Mouse (Mus musculus) heart, postnatal 4 days (tissue): ENCODE measurements at regions not wholly inside any gene's neighbourhood (a gene's known extent, or its start where the extent isn't known, plus 50 kb on each side); places are given as distances from the start of the nearest gene placed in this dataset.
"Not testable (repeated sequence)": the region's sequence is repeated elsewhere in the genome, so short reads cannot be mapped to it uniquely, and the experiment has no call there.

Experiments
- DNase-seq: peaks from one replicate; pipeline ENCODE4 v3.0.0; 2021

DNA sequence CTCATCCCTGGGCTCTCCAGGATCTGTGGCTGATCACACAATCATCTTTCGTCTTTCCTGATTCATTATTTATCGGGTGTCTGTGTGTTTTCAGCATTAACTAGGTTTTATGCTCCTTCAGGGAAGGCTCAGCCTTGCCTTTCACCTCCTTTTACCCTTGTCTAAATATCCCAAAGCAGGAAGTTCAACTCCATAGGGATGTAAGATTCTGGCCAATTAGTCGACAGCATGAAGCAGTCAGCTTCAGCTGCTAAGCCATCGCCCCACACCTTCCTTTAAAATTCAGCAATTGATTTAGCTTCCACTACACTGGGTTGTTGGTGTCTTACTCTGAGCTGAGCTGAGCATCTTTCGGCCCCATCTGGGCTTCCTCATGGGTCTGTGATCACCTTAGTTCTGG lies 230.9 kb upstream of the Dpp6 start:
- no peak for DNase-seq

GRCm38 (mm10) chr5:26590886-26591285 lies 226.1 kb upstream of the Dpp6 start:
- no peak for DNase-seq

GRCm38 (mm10) chr5:26592341-26592740 lies 224.7 kb upstream of the Dpp6 start:
- no peak for DNase-seq

GRCm38 (mm10) chr5:26597991-26598390 lies 219.0 kb upstream of the Dpp6 start:
- DNase-seq = no peak

GRCm38 (mm10) chr5:26619272-26619671 lies 197.7 kb upstream of the Dpp6 start:
- DNase-seq = no peak

DNA sequence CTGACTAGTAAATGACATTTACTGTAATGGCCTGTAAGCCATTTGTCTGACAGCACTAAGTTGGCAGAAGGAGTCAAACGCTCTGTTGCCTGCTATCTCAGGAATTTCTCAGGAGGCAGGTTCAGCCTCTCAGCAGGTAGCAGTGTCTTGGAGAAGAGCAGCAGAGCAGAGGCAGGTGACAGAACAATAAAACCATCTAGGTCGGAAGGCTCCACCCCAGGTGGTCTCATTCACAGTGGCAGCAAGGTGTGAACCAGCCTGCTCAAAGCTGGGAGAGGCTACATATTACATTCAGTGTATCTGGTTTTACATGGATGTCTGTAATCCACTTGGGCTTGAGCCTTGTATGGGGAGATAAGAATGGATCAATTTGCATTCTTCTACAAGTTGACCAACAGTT lies 194.9 kb upstream of the Dpp6 start:
- no peak for DNase-seq

DNA sequence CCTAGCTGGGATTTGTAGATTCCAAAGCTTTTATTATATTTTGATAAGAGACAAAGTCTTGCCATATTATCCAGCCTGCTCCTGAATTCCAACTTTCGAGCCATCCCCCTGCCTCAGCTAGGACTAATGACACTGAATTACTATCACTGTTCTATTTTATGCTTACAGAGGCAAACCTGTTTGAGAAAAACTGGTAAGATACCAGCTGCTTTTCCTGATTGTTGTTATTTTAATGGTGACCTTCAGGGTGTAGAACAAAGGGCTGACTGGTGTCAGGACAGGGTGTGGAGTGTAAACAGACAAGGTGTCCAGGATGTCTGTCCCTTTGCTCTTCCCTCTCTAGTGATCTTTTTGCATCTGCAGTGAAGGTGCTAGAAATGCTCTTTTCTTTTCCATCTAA lies 145.5 kb upstream of the Dpp6 start:
- no peak for DNase-seq

DNA sequence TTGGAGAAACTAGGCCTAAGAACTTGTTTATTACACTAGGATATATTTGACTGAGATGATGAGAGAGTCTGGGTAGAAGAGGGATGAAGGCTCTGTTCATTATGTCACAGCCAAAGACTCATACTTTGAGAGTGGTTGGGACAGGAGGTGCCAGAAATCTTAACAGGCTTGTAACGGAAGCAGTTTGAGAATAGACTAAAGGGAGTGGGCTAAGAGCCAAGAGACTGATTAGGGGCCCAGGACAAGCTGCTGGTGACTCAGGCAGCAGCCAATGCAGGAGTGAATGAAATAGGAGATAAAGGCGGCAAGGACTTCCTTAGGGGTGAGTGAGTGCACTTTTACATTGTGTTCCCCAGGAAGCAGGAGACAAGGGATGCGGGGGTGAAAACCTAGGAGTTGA lies 127.2 kb upstream of the Dpp6 start:
- DNase-seq = no peak

DNA sequence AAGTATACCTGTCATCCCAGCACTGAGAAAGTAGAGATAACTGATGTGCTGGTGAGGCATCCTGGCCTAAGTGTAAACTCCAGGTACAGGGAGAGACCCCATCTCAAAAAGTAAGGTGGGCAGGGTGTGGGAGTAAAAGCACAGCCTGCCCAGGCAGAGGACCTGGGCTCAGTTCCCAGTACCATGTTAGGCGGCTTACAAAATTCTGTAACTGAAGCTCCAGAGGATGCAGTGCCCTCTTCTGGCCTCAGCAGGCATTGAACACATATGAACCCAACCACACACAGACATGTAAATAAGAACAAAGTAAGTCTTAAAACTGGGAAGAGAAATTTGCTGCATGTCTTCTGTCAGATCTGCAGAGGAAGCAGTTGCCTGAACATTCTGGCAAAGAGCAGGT lies 125.9 kb upstream of the Dpp6 start:
- no peak for DNase-seq

GRCm38 (mm10) chr5:26692013-26692412 lies 125.0 kb upstream of the Dpp6 start:
- DNase-seq = no peak

- DNase-seq = not testable (repeated sequence)
Measured at GRCm38 (mm10) chr5:26703621-26704020, 113.4 kb upstream of the Dpp6 start.

DNA sequence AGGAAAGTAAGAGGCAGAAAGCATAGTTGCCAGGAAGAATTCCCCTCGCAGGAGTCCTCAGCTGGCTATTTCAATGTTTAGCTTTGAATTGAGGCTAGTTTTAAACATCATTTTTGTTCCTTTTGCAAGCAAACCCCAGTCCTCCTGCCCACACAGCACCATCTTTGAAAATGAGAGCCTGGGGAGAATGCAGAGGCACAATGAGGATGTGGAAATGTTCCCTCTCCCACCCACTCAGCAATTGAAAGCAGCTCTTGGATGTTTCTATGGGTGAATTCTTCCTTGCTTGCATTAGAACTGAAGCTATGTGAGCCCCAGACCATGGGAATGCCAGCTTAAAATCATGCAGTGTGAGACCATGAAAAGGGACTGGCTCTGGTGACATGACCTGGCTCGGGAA lies 109.3 kb upstream of the Dpp6 start:
- no peak for DNase-seq

- no peak for DNase-seq
Measured at GRCm38 (mm10) chr5:26724491-26724890, 92.5 kb upstream of the Dpp6 start.

- DNase-seq = no peak
Measured at GRCm38 (mm10) chr5:26725953-26726352, 91.0 kb upstream of the Dpp6 start.

DNA sequence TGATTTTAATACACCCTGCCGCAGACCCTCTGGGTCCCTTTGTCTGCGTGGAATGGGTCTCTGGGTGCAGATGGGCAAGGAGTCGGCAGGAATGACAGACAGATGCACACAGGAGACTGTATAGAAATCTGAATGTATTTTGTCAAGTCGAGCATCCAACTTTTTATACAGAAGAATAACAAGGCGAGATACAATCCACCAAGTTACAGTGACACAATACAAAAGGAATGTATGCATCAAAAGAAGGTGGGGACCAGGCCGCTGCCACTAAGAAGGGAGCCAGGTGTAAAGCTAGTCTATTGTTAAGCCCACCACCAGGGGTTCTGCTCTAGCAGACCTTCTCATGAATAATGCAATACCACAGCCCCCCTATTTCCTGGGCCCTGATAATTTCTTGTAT lies 65.8 kb upstream of the Dpp6 start:
- DNase-seq = not testable (repeated sequence)

- not testable (repeated sequence) for DNase-seq
Measured at GRCm38 (mm10) chr5:26751601-26752305, 65.2 kb upstream of the Dpp6 start.

DNA sequence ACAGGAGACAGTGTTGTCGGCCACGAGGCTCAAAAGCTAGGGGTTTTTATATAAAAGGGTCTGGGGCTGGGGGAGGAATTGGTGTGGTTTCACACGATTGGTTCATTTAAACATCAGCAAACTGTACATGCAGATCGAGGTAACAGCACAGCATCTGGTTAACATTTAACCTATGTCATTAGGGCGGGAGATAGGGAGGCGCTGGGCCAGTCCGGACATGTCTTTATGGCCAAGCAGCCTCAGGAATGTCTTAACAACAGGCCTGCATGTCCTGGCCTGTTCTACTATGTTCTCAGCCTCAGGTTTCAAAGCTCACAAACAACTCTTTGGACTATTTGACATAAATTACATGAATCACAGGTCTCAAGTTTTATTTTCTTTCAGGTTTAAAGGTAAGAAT lies 62.9 kb upstream of the Dpp6 start:
- DNase-seq = not testable (repeated sequence)
